Mouse (Mus musculus) embryo, embryonic 9.5 days (tissue): Measurements from ENCODE around the gene Tppp2.
"Not testable (repeated sequence)": the region's sequence is repeated elsewhere in the genome, so short reads cannot be mapped to it uniquely, and the experiment has no call there.

ENCODE experiments used
- DNase-seq: peaks from one replicate; pipeline ENCODE4 v3.0.0-alpha.2; 2017; ENCODE audit errors: extremely low spot score

Gene Tppp2

DNA sequence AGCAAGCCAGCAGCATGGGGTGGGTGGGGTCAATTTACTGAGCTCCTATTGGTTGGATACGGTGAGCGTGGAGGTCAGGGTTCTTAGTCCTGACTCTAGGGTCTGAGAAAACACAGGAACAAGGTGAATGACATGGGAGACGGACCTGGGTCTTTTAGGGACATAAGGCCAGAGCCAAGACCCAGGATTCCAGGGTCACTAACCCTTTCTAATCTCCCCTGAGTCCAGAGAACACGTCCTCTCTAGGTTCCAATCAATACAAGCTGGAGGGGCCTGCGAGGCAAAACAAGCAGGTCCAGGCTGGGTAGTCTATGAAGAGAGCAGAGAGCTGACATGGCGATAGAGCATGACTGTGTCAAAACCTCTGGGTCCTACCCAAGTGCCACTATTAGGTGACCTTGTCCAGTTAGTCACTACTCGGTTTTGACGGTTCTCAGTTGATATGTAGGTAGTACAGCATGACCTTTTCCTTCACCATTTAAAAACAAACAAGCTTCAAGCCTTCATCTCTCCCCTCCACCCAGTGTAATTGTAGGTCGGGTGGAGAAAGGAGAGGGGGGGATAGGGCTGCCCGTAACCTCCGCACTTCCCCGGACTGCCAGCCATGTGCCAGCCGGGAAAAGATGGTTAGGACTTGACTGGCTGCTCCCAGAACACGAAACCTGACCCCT lies 5.7 kb upstream of the Tppp2 start:
- DNase-seq: no peak

DNA sequence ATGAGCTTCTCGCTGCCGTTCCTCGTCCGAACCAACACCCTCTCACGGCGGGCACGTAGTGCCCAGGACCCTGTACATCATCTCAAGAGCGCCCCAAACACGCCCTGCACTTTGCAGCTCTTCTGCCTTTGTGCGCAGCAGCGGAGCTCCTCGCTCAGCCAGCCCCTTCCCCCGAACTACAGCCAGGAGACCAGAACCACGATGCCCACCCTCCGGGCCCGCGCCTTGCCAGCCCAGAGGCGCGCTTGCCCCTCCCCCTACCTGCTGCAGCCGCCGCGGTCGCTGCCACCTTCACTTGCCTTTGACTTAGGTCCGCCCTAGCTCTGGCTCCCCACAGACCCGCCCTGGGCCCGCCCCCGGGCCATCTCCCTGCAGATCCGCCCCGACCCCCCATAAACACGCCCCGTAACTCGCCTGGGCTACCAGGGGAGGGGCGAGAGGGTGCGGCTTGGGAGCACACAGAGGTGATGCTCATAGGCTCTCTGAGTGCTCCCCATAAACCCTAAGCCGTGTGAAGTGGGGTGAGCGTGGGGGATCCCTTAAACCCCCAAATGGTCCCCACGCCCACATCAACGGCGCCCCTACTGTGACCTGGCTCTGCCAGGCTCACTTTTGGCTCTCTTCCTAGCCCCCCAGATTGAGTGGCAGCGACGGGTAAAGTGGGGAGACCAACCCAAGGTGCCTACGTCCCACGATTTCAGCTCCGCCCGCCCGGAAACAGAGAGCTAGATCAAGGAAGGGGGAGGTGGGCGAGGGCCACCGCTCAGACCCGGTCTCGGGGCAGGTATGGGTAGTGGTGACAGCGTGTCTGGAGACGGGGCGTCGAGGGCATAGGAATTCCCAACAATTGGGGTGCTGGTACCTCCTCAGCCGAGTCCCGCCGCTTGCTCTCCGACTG lies 4.9 kb upstream of the Tppp2 start:
- peak; percentile 52 for DNase-seq

DNA sequence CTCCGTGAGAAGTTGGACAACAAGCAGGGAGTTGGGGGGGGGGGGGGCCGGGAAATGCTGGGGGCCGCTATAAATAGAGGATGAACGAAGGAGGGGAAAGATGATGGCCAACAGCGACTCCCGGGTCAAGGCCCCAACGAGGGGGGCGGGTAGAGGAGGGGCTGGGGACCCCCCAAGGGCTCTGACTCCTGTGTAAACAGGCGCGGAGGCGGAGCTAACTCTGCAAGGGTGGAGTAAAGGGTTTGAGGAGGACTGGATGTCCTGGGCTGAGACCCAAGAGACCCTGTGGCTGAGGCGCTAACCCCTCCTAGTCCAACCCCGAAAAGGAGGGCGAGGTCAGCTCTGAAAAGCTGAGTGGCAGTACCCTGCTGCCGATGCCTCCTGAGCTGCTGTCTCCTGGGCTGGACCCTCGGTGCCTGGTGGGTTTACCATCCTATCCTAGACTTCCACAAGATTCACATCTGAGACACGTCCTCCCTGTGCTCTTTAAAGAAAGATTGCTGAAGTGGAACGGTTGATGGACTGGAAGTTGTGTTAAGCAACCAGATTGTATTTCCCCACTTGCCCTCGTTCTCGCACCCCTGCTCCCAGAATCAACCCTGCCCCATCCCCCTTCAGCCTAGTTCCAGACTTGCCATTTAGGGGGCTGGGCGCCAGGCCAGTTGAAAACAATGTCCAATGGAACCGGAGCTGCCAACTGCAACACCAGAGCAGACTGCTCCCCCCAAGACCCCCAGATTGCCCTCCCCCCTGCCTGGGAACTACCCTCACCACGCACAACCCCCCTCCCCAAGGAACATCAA lies 4.1 kb upstream of the Tppp2 start, which contains the start of gene Ndrg2:
Ndrg2 (minus strand) TSS at position 199 of the 803 bp plus-strand sequence.
- DNase-seq: peak; percentile 50

DNA sequence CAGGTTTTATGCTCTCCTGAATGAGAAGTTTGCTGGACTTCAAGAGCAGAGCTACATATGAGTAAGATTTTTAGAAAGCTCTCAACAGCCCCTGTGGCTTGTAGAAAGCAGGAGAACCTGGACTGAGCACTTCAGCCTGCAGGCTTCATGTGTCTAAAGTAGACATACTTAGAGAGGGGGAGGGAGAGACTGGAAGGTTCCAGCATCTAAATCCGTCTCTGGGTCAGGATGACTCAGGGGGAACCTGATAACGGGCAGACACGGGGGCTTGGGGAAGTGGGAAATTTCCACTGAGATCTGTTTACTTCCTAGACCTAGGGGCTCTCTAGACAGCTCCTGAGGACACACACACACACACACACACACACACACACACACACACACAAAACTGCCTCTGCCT lies 3.2 kb upstream of the Tppp2 start:
- no peak for DNase-seq

DNA sequence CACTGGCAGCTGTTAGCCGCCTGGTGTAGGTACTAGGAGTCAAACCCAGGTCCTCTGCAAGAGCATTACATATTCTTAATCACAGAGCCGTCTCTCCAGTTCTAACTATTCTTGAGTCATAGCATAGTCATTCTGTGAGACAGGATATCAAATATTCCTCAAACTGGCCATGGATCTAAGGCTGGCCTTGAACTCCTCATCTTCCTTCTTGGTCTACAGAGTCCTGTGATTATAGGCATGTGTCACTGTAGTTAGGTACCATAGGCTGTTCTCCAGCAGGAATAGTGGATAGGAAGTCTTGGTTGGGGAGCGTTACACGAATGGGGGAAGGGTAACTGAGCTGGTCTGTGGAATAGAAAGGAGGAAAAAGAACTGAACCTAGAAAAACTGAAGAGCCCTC lies 1.7 kb upstream of the Tppp2 start:
- DNase-seq: no peak

DNA sequence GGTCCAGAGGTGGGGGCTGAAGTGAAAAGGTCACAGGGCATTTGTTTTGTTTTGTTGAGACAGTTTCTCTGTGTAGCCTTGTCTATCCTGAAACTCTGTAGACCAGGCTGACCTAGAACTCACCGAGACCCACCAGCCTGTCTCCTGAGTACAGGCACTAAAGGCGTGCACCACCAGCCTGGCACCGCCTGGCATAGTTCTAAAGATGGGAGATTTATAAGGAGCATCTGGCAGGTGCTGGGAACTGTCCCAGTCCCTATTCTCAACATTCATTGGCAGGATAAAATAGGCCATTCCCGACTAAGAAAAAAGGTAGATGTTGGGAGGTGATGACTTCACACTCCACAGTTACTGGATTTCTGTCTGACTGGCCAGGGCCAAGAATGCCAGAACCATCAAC lies 741 bp downstream of the Tppp2 start:
- no peak for DNase-seq

DNA sequence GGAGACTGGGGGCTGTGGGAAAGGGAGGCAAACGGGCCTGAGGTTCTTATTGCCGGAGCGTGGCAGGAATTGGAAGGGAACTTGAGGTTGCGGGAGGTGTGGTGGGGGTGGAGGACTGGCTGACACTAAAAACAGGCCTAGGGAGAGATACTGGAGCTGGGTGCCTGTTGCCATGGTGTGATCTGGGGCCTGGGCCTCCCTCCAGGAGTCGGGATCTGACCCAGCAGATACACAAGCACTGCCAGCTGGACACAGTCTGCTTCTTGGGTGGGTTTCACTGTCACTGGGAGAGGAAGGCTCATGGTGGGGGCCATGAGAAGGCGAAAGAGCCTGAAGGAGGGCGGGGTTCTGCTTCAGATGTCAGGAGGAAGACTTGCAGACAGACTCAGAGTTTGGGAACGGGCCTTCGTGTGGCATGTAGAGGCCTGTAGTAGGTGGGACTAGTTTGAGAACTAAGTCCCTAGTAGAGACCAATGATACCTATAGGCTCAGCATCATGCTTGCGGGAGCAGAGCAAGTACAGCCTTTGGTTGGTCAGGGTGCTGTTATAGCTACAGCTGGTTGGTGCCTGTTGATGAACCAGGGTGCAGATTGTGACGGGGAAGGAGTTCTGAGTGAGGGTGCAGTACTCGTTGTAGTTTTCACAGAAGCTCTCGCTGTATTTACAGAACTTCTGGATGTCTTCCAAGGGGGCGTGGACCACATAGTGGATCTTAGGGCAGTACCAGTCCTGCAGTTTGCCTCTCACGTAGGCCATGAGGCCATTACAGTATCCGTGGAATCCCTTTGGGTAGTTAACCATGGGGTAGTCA lies 3.7 kb downstream of the Tppp2 start:
- DNase-seq: no peak

DNA sequence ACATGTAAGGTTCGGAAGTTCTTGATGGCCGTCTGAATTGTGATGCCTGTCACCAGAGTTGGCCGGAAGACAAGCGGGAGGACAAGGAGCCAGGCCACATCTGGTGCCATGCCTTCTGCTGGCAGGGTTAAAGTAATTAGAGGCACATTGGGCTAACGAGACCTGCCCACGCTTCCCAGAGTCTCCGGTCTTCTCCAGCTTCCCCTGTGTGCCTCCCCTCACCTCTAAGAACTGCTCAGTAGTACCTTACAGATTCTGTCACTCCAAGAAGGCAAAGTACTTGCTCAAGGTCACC lies 4.3 kb downstream of the Tppp2 start, which contains the start of gene Rnase13:
Rnase13 (minus strand) TSS at position 203 of the 295 bp plus-strand sequence.
- DNase-seq: no peak

DNA sequence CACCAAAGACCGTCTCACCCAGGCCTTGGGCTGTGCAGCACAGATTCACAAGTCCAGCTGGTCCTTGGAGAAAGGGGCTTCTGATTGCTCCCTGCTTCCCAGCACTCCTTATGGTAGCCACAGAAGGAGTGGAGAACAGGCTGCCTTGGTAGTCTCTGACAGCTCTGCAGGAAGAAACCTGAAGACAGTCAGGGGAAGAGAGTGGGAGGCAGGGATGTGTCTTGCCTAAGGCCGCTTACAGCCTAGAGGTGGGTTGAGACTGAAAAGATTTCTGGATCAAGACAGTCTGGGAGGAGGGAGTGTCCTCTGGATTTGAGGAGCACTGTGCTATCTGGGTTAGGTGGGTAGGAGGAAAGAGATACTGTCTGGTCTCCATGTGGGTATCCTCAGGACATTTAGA lies 4.7 kb downstream of the Tppp2 start:
- DNase-seq: no peak

DNA sequence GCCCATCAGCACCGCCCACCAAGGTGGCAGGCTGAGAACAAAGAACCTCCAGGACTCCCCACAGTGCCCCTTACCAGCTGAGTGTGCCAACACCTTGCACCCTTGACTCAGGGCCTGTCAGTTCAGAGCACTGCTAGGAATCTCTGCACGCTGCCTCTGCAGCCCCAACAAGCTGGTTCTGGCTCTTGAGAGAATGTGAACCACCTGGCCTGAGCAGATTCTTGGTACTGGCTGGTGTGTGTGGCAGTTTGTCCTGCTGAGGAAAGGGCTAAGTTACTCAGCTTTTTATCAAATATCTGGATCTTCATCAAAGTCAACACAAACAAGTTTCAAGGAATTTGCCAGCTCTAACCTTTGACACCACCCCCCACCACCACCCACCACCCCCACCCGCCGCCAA lies 5.3 kb downstream of the Tppp2 start:
- DNase-seq: no peak

DNA sequence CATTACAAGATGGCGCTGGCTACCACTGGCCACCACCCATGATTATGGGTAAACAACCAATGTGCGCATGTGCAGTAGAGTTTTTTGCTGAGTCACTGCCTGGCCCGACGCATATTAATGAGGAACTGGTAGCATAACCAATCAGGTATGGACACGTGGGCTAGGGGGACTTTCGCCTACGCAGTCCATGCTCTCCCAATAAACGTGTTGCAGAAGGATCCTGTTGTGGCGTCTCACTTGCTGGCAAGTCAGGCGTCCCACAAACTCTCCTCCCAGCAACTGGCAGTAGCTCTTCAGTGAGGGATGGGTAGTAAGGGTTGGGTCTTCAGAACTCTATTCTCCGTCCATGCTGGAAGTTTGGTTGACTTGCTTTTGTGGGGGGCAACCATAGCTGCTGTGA lies 8.7 kb downstream of the Tppp2 start:
- not testable (repeated sequence) for DNase-seq

DNA sequence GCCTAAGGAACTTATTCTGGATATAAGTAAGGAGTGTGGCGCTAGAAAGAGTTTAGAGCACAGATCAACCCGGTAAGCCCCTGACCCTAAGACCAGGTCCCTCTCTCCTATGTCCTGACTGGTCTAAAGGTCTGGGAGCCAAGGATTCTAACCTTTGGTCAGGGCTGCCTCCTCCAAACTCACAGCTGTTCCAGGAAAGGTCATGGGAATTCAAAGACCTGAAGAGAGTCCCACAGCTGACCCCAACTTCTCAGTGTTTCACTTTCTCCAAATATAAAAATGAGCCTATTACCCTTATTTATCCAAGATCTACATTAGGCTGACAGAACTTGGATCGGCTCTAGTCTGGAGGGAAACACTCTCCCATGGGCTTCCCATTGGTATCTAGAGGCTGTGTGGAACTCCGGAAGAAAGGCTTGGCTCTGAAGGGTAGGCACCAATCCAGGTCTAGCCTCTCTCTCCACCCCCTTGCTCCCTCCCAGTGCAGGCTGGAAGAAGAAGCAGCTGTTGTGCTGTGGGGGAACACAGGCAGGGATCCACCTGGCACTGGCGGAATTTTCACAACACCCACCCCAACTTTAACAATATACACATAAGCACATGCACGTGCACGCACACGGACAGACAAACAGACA lies 11.2 kb downstream of the Tppp2 start:
- no peak for DNase-seq

DNA sequence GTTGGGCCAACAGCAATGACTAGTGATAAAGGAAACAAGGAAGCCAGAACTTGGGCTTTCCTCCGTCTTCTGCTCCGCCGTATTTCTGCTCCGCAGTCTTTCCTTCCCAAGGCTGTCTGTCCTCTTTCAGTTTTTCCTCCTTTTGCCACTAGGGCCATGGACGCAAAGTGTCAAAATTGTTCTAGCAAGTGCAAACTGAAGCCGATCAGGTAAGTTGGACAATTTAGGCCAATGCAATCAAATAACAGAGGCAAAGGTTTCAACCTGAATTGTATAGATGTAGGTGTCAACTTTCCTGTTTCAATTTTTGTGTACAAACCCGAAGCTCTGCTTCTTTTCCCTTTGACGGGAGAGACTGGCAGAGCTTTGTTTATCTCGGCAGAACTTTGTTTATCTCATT lies 11.7 kb downstream of the Tppp2 start:
- no peak for DNase-seq

DNA sequence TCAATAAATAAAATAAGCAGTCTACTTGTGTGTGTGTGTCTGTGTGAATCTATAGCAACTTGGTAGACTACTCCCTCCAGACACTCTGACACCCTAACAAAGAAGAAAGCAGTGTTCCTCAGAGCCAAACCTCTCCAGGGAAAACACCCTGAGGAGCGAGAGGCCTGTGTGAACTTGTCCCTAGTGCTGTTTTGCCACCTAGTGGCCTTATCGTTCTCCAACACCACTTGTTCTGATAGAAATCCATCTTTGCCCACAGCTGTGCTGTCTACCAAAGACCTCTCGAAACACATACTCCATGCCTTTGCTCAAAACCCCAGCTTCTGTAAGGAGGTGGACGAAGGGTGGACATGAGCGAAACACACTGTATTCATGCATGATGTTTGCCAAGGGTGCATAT lies 12.6 kb downstream of the Tppp2 start:
- peak; percentile 59 for DNase-seq

DNA sequence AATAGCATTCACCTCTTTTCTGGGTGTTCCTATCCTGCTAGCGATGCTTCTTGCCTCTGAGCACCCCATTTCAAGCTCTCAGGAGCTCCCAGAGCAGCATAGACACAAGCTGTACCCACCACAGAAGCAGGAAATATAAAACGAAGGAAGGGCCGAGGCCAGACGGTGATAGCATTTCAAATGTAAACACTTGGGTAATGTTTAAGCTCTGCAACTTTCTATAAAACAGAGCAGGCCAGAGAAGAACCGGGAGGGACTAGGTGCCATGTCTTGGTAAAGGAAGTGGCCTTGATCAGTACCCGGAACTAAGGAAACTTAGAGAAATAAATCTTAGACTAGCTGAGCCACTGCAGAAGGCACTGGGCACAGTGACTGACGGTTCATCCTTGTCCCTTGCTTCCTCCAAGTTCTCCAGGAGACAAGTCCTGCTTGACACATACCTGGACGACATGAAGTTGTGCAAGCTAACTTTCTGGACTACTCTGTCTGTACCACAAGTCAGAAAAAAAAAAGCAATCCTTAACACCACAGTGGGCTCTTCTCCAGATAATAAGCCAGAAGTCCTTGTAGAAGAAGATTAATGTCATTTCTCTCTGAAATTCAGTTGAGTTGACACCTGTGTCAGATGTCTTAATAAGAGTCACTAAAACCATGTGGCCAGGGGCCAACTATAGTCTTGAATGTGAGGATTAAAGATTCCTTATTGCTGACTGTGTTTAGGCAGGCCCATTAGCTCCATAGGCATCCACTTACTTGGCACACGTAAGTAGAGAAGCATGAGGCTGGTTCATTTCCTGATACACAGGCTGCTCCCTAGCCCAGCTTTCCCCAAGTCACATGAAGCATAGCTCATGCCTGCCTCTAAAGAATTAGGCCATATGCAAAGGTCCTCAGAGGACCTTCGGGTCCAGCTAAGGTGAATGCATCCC lies 14.1 kb downstream of the Tppp2 start:
- DNase-seq: no peak

DNA sequence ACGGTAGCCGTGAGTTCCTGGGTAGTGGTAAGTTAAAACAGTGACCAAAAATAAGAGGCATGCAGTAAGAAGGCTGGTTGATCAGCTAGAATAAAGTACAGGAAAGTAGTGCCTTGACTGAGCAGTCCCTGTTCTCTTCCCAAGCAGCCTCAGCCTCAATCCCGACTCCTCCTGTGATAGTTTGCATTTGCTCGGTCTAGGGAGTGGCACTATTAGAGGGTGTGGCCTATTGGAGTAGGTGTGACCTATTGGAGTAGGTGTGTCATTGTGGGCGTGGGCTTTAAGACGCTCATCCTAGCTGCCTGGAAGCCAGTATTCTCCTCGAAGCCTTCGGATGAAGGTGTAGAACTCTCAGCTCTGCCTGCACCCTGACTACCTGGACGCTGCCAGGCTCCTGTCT lies 20.8 kb downstream of the Tppp2 start:
- no peak for DNase-seq

DNA sequence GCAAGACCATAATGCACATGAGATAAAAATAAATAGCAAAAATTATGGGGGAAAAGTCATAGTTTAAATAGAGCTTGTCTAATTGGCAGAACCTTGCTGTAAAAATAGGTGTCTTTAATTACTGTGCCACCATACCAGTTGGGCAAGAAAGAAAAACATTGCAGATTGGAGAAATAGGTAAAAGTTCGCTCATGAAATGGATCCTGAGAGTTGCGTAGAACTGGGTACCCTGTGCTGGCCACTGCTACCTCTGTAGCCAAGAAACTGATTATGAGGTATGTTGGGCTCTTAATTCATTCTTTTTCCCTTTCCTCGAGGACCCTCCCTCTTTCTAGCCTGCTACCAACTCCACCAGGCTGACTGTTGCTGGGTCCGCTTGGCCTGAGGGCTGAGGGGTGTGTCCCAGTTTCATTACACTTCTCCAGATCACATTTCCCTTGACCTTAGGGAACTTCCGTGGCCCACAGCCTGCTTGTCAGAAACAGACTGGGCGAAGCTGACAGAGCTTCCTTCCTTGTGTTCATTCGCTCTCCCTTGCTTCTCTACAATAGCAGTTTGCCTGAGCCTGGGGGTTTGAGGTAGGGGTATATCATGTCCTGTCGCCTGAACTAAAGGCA lies 22.8 kb downstream of the Tppp2 start:
- DNase-seq: peak; percentile 42

DNA sequence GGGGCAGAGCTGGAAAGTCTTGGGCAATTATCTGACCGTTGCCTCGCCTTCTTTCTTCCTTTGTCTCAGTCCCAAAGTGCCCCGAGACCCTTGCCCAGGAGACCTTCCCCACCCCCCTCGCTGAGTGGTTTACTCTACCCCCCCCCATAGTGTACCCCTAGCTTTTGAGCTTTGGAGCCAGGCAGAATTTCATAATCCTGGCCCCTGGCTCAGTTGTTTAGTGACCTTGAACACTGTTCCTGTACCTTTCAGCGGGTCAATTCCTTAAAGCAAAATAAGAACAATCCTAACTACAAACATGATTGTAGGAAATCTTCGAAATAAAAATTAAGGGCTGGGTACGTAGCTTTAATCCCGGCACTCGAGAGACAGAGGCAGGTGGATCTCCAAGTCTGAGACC lies 23.4 kb downstream of the Tppp2 start:
- DNase-seq: no peak

DNA sequence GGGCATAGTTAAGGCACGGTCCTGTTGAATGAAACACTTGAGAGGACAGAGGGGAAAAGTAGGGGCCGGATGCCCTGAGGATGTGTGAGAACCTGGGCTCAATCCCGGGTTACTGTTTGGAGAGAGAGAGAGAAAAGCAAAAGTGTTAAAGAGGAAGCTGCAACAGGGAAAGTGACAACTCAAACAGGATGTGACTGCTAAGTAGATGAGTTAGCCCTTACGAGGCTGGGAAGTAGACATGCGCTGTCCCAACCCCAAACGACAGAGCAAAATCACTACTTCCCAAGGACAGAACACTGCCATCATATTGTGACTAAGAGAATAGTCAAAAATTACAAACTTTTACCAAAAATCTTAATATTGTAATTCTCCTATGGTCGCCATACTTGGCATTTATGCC lies 24.0 kb downstream of the Tppp2 start:
- DNase-seq: no peak

DNA sequence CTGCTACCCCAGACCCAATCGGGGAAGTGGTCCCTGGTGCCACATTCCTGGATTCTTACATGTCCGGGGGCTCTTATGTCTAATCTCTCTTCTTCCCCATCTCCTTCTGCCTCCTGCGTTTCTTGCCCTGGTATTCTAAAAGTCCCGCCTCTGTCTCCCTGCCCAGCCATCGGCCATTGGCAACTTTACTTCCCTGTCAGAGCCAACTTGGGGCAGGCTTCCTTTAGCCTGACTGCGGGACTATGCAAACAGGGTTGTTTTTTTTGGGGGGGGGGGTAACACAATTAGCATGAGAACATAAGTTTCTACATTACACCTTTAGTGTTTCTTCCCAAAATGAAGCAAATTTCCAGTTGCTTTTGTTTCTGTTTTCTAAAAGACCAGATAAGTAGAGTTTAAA lies 25.1 kb downstream of the Tppp2 start:
- no peak for DNase-seq
